Mouse (Mus musculus): ENCODE results near the gene Slfn14. TPM values are rescaled to one million over a fixed set of nuclear protein-coding genes. Genes with fewer than 3 reads are reported as not detected.

The Slfn14 gene
- total and polyA plus RNA-seq, 3 experiments, result 0.04 to 0.19 TPM; not detected in 1

DNA sequence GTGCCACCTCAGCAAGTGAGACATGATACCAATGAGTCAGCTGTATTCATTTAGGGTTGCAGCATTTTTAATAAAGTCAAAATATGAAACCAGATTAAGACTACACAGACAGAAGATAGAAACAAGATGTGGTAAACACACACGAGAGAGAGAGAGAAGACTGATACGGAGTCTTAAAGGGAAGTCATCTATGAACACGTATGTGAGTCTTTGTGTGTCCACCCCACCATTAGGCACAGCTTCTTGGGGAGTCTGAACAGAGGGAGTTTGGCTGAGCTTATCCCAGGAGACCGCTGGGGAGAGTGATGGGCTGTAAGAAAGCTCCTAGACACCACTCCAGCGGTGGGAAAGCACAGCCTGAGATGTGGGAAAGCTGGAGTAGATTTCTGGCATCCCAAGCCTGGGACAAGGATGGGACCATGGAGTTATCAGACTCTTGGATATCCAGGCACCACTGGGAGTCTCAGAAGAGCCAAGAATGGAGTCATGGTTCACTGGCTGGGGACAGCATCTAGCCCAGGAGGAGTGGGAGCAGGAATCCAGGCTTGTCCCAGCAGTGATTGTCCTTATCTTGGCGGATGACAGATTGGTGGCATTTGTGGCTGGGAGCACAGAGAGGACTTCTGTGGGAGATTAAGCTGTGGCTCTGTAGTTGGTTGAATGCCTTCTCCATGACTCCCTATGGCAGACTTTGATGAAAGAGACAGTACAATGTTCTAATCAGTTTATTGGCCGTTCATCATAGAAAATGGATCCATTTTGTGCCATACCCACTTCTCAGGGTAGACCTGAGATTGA lies 58.4 kb downstream of the Slfn14 start (continued):
- TF ChIP-seq ZMIZ1 (IDR thresholded peaks at IDR 0.05; ENCODE audit: low read depth, low read length) (no peak; the same call in 1 of the 2 replicates), NELFE (IDR thresholded peaks at IDR 0.05; ENCODE audit: low read depth, low read length) (peak; percentile 26; the same call in 1 of the 2 replicates), CTCF (IDR thresholded peaks at IDR 0.05 in 2 of 3, conservative IDR thresholded peaks at IDR 0.05 in 1 of 3; ENCODE audit: control insufficient read depth in 1 of 3, insufficient read depth in 1 of 3, low read depth in 2 of 3, low read length in 3 of 3, poor library complexity in 1 of 3, severe bottlenecking in 1 of 3) (no peak), RAD21 (IDR thresholded peaks at IDR 0.05; ENCODE audit: low read depth, low read length) (no peak), TCF12 (IDR thresholded peaks at IDR 0.05; ENCODE audit: low read depth, low read length) (no peak), HCFC1 (IDR thresholded peaks at IDR 0.05; ENCODE audit: low read depth, low read length) (no peak), GABPA (IDR thresholded peaks at IDR 0.05; ENCODE audit: low read depth, low read length) (no peak), SMC3 (IDR thresholded peaks at IDR 0.05; ENCODE audit: low read depth, low read length) (no peak; the same call in 1 of the 2 replicates), JUND (IDR thresholded peaks at IDR 0.05; ENCODE audit: low read depth, low read length) (no peak), MYB (IDR thresholded peaks at IDR 0.05; ENCODE audit: low read depth, low read length) (no peak), RCOR1 (IDR thresholded peaks at IDR 0.05; ENCODE audit: low read depth, low read length) (peak; percentile 94), KAT2A (conservative IDR thresholded peaks at IDR 0.05; ENCODE audit: low read depth, low read length) (no peak), ELF1 (IDR thresholded peaks at IDR 0.05; ENCODE audit: low read depth, low read length) (no peak), MAX (IDR thresholded peaks at IDR 0.05; ENCODE audit: low read length) (no peak), TBP (IDR thresholded peaks at IDR 0.05; ENCODE audit: low read depth, low read length) (no peak), EP300 (IDR thresholded peaks at IDR 0.05; ENCODE audit: low read depth in 1 of 2, low read length in 2 of 2) (peak in 1 of 2 experiments; percentile 20; a peak in 1 of 4 replicates), POLR2AphosphoS2 (IDR thresholded peaks at IDR 0.05; ENCODE audit: low read length) (peak; percentile 61), MAZ (IDR thresholded peaks at IDR 0.05; ENCODE audit: low read depth, low read length) (no peak), ETS1 (IDR thresholded peaks at IDR 0.05; ENCODE audit: low read depth, low read length) (no peak)

GRCm38 (mm10) chr11:83225371-83225960 lies 61.1 kb downstream of the Slfn14 start:
- Histone ChIP-seq H3K4me3 (ENCODE audit: control insufficient read depth in 1 of 2, insufficient read depth in 1 of 2, low read depth in 2 of 2, low read length in 2 of 2) (peak overlapping the region; percentile 80 to 89), H3K36me3 (ENCODE audit: control insufficient read depth in 1 of 2, insufficient read depth in 2 of 2, low read length in 2 of 2) (peaks cover 26 to 34% of the 10 kb centered on the region in 2 experiments), H3K27ac (ENCODE audit: control insufficient read depth, low read depth, low read length) (peak overlapping the region; percentile 86), H3K79me2 (ENCODE audit: control insufficient read depth, insufficient read depth, low read length, poor library complexity) (peaks cover 41% of the 10 kb centered on the region), H3K9ac (ENCODE audit: control insufficient read depth, low read depth, low read length, poor library complexity, severe bottlenecking) (peak overlapping the region; percentile 88), H3K27me3 (ENCODE audit: control insufficient read depth in 1 of 2, insufficient read depth in 2 of 2, low read length in 2 of 2) (no peaks in the 10 kb centered on the region), H3K4me1 (ENCODE audit: control insufficient read depth in 1 of 2, insufficient read depth in 2 of 2, low read length in 2 of 2) (peaks cover 3 to 31% of the 10 kb centered on the region in 2 experiments), H3K9me3 (replicated peaks; ENCODE audit: insufficient read depth, low read length) (no peaks in the 10 kb centered on the region)
- peak; percentile 58 for DNase-seq (ENCODE audit: low read depth, low spot score)
- no peak for TF ChIP-seq JUND (IDR thresholded peaks at IDR 0.05; ENCODE audit: low read depth, low read length)
- no peak for TF ChIP-seq POLR2AphosphoS5 (IDR thresholded peaks at IDR 0.05; ENCODE audit: borderline replicate concordance, low read depth, low read length)
- TF ChIP-seq ZMIZ1 (IDR thresholded peaks at IDR 0.05; ENCODE audit: low read depth, low read length), result no peak
- TF ChIP-seq CTCF (IDR thresholded peaks at IDR 0.05 in 2 of 3, conservative IDR thresholded peaks at IDR 0.05 in 1 of 3; ENCODE audit: control insufficient read depth in 1 of 3, insufficient read depth in 1 of 3, low read depth in 2 of 3, low read length in 3 of 3, poor library complexity in 1 of 3, severe bottlenecking in 1 of 3), result no peak
- TF ChIP-seq ZKSCAN1 (IDR thresholded peaks at IDR 0.05; ENCODE audit: low read depth, low read length), result no peak
- TF ChIP-seq SIN3A (IDR thresholded peaks at IDR 0.05; ENCODE audit: low read length), result no peak
- TF ChIP-seq ELF1 (IDR thresholded peaks at IDR 0.05; ENCODE audit: low read depth, low read length), result no peak
- no peak for TF ChIP-seq MAZ (IDR thresholded peaks at IDR 0.05; ENCODE audit: low read depth, low read length)
- no peak for TF ChIP-seq RAD21 (IDR thresholded peaks at IDR 0.05; ENCODE audit: low read depth, low read length)
- no peak for TF ChIP-seq ZC3H11A (IDR thresholded peaks at IDR 0.05; ENCODE audit: low read depth, low read length)
- no peak for TF ChIP-seq CHD1 (IDR thresholded peaks at IDR 0.05; ENCODE audit: low read depth, low read length)
